Comparison of ENCODE assay signal across 25 mouse cellular contexts in genomic region chr16:90890683-90891082, GRCm38 (mm10). TPM values are rescaled to one million over a fixed set of nuclear protein-coding genes. Genes with fewer than 3 reads are reported as not detected.
DNase-seq lines count a peak whose midpoint lies in the region; ATAC-seq and TF ChIP-seq lines count a peak whose summit lies in the region.
"Had no signal": no experiment of that assay in that cellular context is flagged by ENCODE, and none has a peak within 500 bp of the region (broad histone marks: within the 10 kb centered on the region; RNA-seq: fewer than 3 reads in every experiment).

No protein-coding gene starts in this region.

- H3K27me3 ChIP-seq in CH12.LX (replicated peaks) = peaks cover 61% of the 10 kb centered on the region
- no peaks in the 10 kb centered on the region for H3K27me3 ChIP-seq in forebrain, embryonic 11.5 days (ENCODE audit: control insufficient read depth, insufficient read depth, low read length)
- H3K27me3 ChIP-seq: embryonic facial prominence, embryonic 12.5 days; Patski had no signal

- ATAC-seq in forebrain, embryonic 11.5 days (replicated peaks; ENCODE audit: low FRiP score) = no peak
- ATAC-seq: CD4-positive, CD25-positive, alpha-beta regulatory T cell, adult 4 months; forebrain, embryonic 14.5 days; forebrain, embryonic 16.5 days had no signal

- dilution Hi-C loops in CH12.LX (cut with MboI; ENCODE audit: extremely low pct_ligation_motif_present, extremely low pct_unique_long_range_greater_than_20kb, low sequenced_read_pairs) = no loop called here

- H3K79me2 ChIP-seq in CH12.LX (replicated peaks; ENCODE audit: control insufficient read depth, extremely low read depth, insufficient read depth, poor library complexity, severe bottlenecking) = no peaks in the 10 kb centered on the region

- no peak overlapping the region for H3K9ac ChIP-seq in CH12.LX (ENCODE audit: insufficient read depth, low read depth)
- H3K9ac ChIP-seq in forebrain, embryonic 11.5 days (ENCODE audit: low read length) = no peak overlapping the region
- H3K9ac ChIP-seq: embryonic facial prominence, embryonic 12.5 days; forebrain, embryonic 12.5 days had no signal

- intact Hi-C loops in left cerebral cortex, postnatal 14 days (cut with DNase I) = no loop called here

- peaks cover 4 to 12% of the 10 kb centered on the region in 2 experiments for H3K4me1 ChIP-seq in CH12.LX (ENCODE audit: control insufficient read depth in 1 of 2, insufficient read depth in 2 of 2)
- H3K4me1 ChIP-seq in forebrain, embryonic 11.5 days (replicated peaks; ENCODE audit: control insufficient read depth, insufficient read depth, low read length) = no peaks in the 10 kb centered on the region
- H3K4me1 ChIP-seq: forebrain, embryonic 12.5 days had no signal

- peaks cover 30% of the 10 kb centered on the region for H3K9me3 ChIP-seq in CH12.LX (replicated peaks; ENCODE audit: low read length)
- no peaks in the 10 kb centered on the region; the same call in 1 of the 2 replicates for H3K9me3 ChIP-seq in forebrain, embryonic 11.5 days (ENCODE audit: control insufficient read depth, low read length)
- H3K9me3 ChIP-seq: embryonic facial prominence, embryonic 12.5 days; forebrain, embryonic 12.5 days had no signal

- TF ChIP-seq CTCF in CH12.LX (conservative IDR thresholded peaks at IDR 0.05 in 1 of 2, IDR thresholded peaks at IDR 0.05 in 1 of 2; ENCODE audit: low read depth in 2 of 2, low read length in 2 of 2) = no peak

- no peak for TF ChIP-seq EP300 in CH12.LX (IDR thresholded peaks at IDR 0.05; ENCODE audit: low read length)

- 88% methylated on average over 9 of the region's 9 CpGs for WGBS in forebrain, embryonic 11.5 days

- TF ChIP-seq RAD21 in CH12.LX (IDR thresholded peaks at IDR 0.05; ENCODE audit: low read depth, low read length) = no peak

- DNase-seq in right cerebral cortex, adult 18-20 months = peak; percentile 39
- no peak for DNase-seq in right cerebral cortex, postnatal 4 days
- DNase-seq in CH12.LX (ENCODE audit: extremely low read depth) (no peak), ZHBTc4 (ENCODE audit: low read depth, low spot score) (peak; percentile 33)
- DNase-seq in telencephalon, adult 2 months (ENCODE audit: low read depth, low spot score) = peak; percentile 26
- DNase-seq in left cerebral cortex, postnatal 14 days (ENCODE audit: low spot score in 2 of 2) = no peak
- no peak for DNase-seq in forebrain, embryonic 11.5 days (ENCODE audit: low spot score)
- no peak for DNase-seq in adrenal gland, postnatal 36 days
- DNase-seq: adrenal gland, adult 2 months; adrenal gland, postnatal 10 days; adrenal gland, postnatal 25 days; B cell, adult 2 months; cerebellum, adult 11 months; cerebellum, adult 18-20 months; cerebellum, adult 8-10 months; cerebellum, adult 9-11 months; cerebellum, postnatal 14 days; cerebellum, postnatal 36 days had no signal

- H3K36me3 ChIP-seq in CH12.LX (replicated peaks in 1 of 2; ENCODE audit: control insufficient read depth in 1 of 2, insufficient read depth in 1 of 2, low read length in 1 of 2) = no peaks in the 10 kb centered on the region
- no peaks in the 10 kb centered on the region for H3K36me3 ChIP-seq in forebrain, embryonic 11.5 days (ENCODE audit: control insufficient read depth, insufficient read depth, low read length)
- H3K36me3 ChIP-seq: embryonic facial prominence, embryonic 10.5 days; embryonic facial prominence, embryonic 12.5 days; forebrain, embryonic 12.5 days had no signal

- H3K4me3 ChIP-seq in CH12.LX (replicated peaks in 1 of 3; ENCODE audit: low read depth in 2 of 3, low read length in 2 of 3, poor library complexity in 1 of 3) = no peak overlapping the region
- no peak overlapping the region for H3K4me3 ChIP-seq in forebrain, embryonic 11.5 days (ENCODE audit: low read depth, low read length)
- H3K4me3 ChIP-seq: embryonic facial prominence, embryonic 10.5 days; embryonic facial prominence, embryonic 12.5 days; forebrain, embryonic 12.5 days had no signal

- in situ Hi-C loops in CH12.LX (cut with MboI; ENCODE audit: low pct_ligation_motif_present, low pct_unique_long_range_greater_than_20kb, low sequenced_read_pairs) = no loop called here

- H3K27ac ChIP-seq in CH12.LX (ENCODE audit: insufficient read depth, low read depth) = no peak overlapping the region
- no peak overlapping the region for H3K27ac ChIP-seq in forebrain, embryonic 11.5 days (ENCODE audit: low read depth, low read length)
- H3K27ac ChIP-seq: embryonic facial prominence, embryonic 10.5 days; embryonic facial prominence, embryonic 12.5 days; forebrain, embryonic 12.5 days had no signal

- TF ChIP-seq POLR2A in CH12.LX (IDR thresholded peaks at IDR 0.05; ENCODE audit: low read depth, low read length) = no peak

- H3K4me2 ChIP-seq in CH12.LX (ENCODE audit: insufficient read depth, low read depth, poor library complexity, severe bottlenecking) = no peak overlapping the region; the same call in 1 of the 2 replicates
- no peak overlapping the region for H3K4me2 ChIP-seq in forebrain, embryonic 11.5 days (ENCODE audit: low read depth, low read length, severe bottlenecking)
- H3K4me2 ChIP-seq: embryonic facial prominence, embryonic 12.5 days; forebrain, embryonic 12.5 days had no signal

TF ChIP-seq in CH12.LX, 34 proteins besides CTCF, POLR2A, EP300 and RAD21:
- no peak for TF ChIP-seq GABPA (IDR thresholded peaks at IDR 0.05; ENCODE audit: insufficient replicate concordance, low read depth, low read length)
- TF ChIP-seq ELF1 (IDR thresholded peaks at IDR 0.05; ENCODE audit: low read depth, low read length) = no peak
- TF ChIP-seq NRF1 (IDR thresholded peaks at IDR 0.05; ENCODE audit: low read depth, low read length) = peak; percentile 40
- no peak for TF ChIP-seq ETS1 (conservative IDR thresholded peaks at IDR 0.05; ENCODE audit: low read depth, low read length)
- TF ChIP-seq RCOR1 (conservative IDR thresholded peaks at IDR 0.05; ENCODE audit: low read depth, low read length) = no peak

RNA-seq across cellular contexts. Expression of gene Cfap298, which starts 44.2 kb away (rescaled TPM):
- total RNA-seq in CH12.LX (2012; rRNA removed) = 67.0 and 69.0 TPM in 2 replicates
- total RNA-seq in CH12.LX (2014; rRNA removed) = 41.8 and 55.9 TPM in 2 replicates
- polyA plus RNA-seq in CH12.LX (2012; ENCODE audit: insufficient read length, low read depth) = 127 and 160 TPM in 2 replicates
- total RNA-seq in left cerebral cortex, postnatal 14 days (2021) = 10 to 100 TPM; 34.2 to 38.7 TPM
- polyA plus RNA-seq in forebrain, embryonic 11.5 days (2014; fragmentation: Nextera tagmentation; extraction: Ambion mirVana) = 47.5 TPM in 2 replicates
- total RNA-seq in adrenal gland, postnatal 36 days (2021) = 10 to 100 TPM; 32.3 to 34.8 TPM

Comparison
In these comparisons a context has a peak if more than half of its experiments do, and no peak if none do; other contexts are left out.
1. DNase-seq: peak in right cerebral cortex, adult 18-20 months (single experiment), ZHBTc4 (single experiment) and telencephalon, adult 2 months (single experiment); none in right cerebral cortex, postnatal 4 days (single experiment), CH12.LX (single experiment), left cerebral cortex, postnatal 14 days (0 of 2), forebrain, embryonic 11.5 days (single experiment) and adrenal gland, postnatal 36 days (0 of 2).